Mouse (Mus musculus): ENCODE measurements at regions not wholly inside any gene's neighbourhood (a gene's known extent, or its start where the extent isn't known, plus 50 kb on each side); places are given as distances from the start of the nearest gene placed in this dataset.

- no peak overlapping the region for H3K9ac ChIP-seq
- H3K27ac ChIP-seq (replicated peaks), result no peak overlapping the region
- H3K27me3 ChIP-seq, result no peaks in the 10 kb centered on the region
- no peaks in the 10 kb centered on the region for H3K9me3 ChIP-seq
- no peak overlapping the region for H3K4me2 ChIP-seq
- no peak overlapping the region for H3K4me3 ChIP-seq
- WGBS, result 94% methylated on average over 6 of the region's 6 CpGs
- H3K4me1 ChIP-seq (replicated peaks), result no peaks in the 10 kb centered on the region
- H3K36me3 ChIP-seq, result no peaks in the 10 kb centered on the region
- no peak for ATAC-seq (ENCODE audit: low read depth)
Observed at GRCm38 (mm10) chr5:47794639-47795272, 188.2 kb upstream of the Slit2 start.

GRCm38 (mm10) chr5:47795273-47795672 lies 187.7 kb upstream of the Slit2 start:
- H3K4me1 ChIP-seq (replicated peaks), result no peaks in the 10 kb centered on the region
- no peak overlapping the region for H3K9ac ChIP-seq
- no peaks in the 10 kb centered on the region for H3K9me3 ChIP-seq
- no peaks in the 10 kb centered on the region for H3K36me3 ChIP-seq
- H3K4me2 ChIP-seq, result no peak overlapping the region
- no peak for ATAC-seq (ENCODE audit: low read depth)
- no peaks in the 10 kb centered on the region for H3K27me3 ChIP-seq
- H3K27ac ChIP-seq (replicated peaks), result no peak overlapping the region
- 91% methylated on average over 3 of the region's 3 CpGs for WGBS
- no peak overlapping the region for H3K4me3 ChIP-seq

- no peak overlapping the region for H3K9ac ChIP-seq
- H3K9me3 ChIP-seq, result no peaks in the 10 kb centered on the region
- no peaks in the 10 kb centered on the region for H3K36me3 ChIP-seq
- H3K4me1 ChIP-seq (replicated peaks), result no peaks in the 10 kb centered on the region
- no peak for ATAC-seq (ENCODE audit: low read depth)
- H3K27me3 ChIP-seq, result no peaks in the 10 kb centered on the region
- H3K4me3 ChIP-seq, result no peak overlapping the region
- H3K4me2 ChIP-seq, result no peak overlapping the region
- no peak overlapping the region for H3K27ac ChIP-seq (replicated peaks)
- WGBS, result 96% methylated on average over 1 of the region's 1 CpGs
Observed at GRCm38 (mm10) chr5:47820936-47821335, 162.0 kb upstream of the Slit2 start.

GRCm38 (mm10) chr5:47837998-47838397 lies 144.9 kb upstream of the Slit2 start:
- Histone ChIP-seq H3K36me3 (no peaks in the 10 kb centered on the region), H3K27me3 (no peaks in the 10 kb centered on the region), H3K27ac (replicated peaks) (no peak overlapping the region), H3K9me3 (no peaks in the 10 kb centered on the region; the same call in 1 of the 2 replicates), H3K4me2 (no peak overlapping the region), H3K4me1 (replicated peaks) (no peaks in the 10 kb centered on the region), H3K9ac (no peak overlapping the region), H3K4me3 (no peak overlapping the region)
- 92% methylated on average over 3 of the region's 3 CpGs for WGBS
- no peak for ATAC-seq (ENCODE audit: low read depth)

GRCm38 (mm10) chr5:47869701-47870100 lies 113.2 kb upstream of the Slit2 start:
- no peak overlapping the region for H3K27ac ChIP-seq (replicated peaks)
- ATAC-seq (ENCODE audit: low read depth), result no peak
- WGBS, result 48% methylated on average over 5 of the region's 5 CpGs

More at GRCm38 (mm10) chr5:47869701-47870100, 113.2 kb upstream of the Slit2 start:
- H3K36me3 ChIP-seq, result no peaks in the 10 kb centered on the region
- H3K27me3 ChIP-seq, result no peaks in the 10 kb centered on the region
- H3K9me3 ChIP-seq, result no peaks in the 10 kb centered on the region
- no peak overlapping the region for H3K4me3 ChIP-seq
- H3K9ac ChIP-seq, result no peak overlapping the region
- H3K4me2 ChIP-seq, result no peak overlapping the region
- no peaks in the 10 kb centered on the region; the same call in 1 of the 2 replicates for H3K4me1 ChIP-seq (replicated peaks)
